Mouse (Mus musculus): ENCODE results near the gene Cwf19l1.
A peak's percentile ranks its signal among the peaks of the same experiment; 100 is the strongest.

The Cwf19l1 gene

DNA sequence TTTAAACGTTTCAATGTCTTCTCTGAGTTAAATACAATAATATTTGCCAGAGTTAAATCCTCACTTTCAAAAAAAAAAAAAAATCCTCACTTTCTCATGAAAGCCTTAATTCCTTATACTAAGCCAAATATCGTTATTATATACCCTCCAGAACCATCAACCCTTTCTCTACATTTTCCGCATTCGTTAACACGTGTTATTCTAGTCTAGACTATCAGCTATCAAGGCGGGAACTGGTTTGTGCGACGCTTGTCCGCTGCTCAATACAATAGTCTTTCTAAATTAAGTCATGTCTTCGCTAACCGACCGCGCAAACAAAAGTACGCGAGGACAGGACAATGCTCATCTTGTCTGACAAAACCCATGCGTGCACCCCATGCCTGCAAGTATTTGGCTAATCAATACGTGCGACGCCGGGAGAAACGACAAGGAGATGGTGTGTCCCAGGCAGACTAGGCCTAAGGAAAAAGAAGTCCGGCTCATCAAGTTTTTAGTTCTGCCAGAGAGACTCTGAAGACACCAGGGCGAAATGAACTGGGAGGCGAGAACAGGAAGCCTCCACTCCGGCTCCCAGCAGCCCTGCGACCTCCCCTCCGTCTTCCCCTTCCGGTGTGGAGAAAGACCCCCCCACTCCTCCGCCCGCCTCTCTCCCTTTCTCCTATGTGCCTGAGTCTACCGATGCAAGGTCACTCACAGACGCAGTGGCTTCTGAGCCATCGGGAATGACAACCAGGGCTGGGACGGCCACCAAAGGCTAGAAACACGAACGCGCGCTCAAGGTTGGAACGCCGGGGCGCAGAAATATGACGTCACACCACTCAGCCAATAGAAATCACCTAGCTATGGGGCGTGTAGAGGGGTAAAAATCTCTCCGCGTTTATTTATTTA lies at the start of gene Cwf19l1:
Gene Cwf19l1, minus strand, starts transcription at position 805 of the 888 bp plus-strand sequence.
- DNase-seq, result peak; percentile 99

DNA sequence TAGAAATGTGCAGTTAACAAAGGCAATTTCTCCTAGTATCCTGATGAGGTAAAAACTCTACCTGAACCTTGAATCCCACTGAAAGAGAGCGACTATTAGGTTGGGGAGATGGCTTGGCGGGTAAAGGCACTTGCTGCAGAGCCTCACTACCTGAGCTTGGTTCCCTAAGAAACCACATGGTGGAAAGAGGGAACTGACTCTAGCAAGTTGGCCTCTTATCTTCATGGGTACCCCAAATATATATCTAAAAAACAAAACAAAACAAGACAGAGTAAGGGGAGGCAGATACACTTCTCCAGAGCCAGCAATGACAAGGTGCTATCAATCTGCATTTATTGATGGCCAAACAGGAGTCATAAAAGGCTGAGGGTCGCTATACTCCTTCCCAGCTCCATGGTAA lies 48.3 kb upstream of the Cwf19l1 start:
- DNase-seq, result peak; percentile 39

DNA sequence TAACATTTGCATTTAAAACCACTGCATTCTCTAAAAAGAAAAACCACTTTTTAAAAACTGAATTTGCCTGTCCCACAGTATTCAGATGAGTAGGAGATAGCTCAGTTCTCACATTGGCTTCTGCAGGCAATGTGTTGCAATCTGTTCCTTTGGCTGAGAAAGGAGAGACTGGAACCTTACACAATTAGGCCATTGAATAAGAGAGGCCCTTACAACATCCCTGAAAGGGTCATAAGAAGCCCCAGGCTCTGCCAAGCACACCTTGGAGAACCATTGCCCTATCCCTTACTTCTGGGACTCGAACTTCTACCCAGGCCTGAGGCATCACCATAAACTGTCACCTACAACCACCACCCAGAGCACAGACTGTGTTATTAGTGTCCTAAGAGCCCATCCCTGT lies 44.8 kb upstream of the Cwf19l1 start:
- peak; percentile 28 for DNase-seq

DNA sequence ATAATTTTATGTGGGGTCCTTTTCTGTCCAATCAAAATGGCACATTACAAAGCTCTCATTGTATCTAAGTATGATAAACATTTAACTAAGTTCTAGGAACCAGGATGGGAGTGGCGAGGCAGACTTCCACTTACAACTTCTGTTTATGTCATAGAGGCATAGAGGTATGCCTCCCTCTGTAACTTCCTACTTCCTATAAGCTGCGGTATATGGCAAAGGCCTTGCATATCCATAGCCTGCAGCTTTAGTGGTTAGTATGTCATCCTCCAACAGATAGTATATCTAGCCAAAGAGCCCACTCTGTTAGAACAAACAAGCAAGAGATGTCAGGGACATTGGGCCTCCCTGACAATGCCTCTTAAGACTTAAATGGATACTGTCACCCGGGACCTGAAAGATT lies 41.1 kb upstream of the Cwf19l1 start:
- peak; percentile 31 for DNase-seq

DNA sequence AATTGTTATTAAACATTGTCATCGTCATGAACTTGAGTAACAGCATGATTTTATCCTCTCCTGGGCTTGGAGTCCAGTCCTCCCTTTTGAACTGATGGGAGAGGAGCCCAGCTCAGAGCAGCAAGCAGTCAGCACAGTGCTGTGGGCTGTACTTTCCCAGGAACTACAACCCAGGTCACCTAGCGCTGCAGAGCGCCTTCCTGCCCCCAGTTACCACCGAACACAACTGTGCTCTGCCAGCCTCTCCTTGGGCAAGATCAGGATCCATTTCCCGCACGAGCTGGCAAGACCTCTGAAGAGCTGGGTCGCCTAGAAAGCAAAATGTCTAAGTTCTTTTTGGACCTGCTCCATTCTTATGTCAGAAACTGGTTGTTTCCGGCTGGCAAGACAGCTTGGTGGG lies 39.2 kb upstream of the Cwf19l1 start:
- DNase-seq, result peak; percentile 69

DNA sequence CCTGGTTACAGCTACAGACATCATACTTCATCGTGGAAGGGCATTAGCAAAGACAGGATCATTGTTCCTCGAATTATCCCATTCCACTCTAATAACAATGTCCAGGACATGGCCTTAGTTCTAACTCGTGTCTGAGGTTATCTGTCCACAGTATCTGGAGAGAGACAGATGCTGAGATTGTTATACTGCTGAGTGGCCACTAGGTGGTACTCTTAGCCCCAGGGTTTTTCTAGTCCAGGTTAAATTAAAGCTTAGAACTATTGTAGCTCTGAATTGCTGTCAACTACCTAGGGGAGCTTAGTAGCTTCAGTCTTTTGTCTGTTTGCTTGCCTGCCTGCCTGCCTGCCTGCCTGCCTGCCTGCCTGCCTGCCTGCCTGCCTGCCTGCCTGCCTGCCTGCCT lies 25.8 kb upstream of the Cwf19l1 start:
- peak; percentile 46 for DNase-seq

DNA sequence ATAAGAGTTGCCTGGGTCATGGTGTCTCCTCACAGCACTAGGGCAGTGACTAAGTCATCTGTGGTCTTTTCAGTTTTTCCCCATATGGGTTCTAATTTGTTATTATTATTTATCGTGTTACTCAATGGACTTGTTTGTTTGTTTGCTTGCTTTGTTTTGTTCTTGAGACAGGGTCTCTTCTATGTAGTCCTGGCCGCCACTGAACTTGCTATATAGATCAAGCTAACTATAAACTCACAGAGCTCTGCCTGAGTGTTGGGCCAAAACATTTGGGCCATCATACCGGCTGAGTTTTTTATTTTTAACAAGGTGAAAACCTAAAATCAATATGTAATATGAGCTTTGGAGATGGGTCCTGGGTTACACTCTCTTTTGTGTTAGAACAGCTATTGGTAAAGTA lies 23.7 kb upstream of the Cwf19l1 start:
- DNase-seq, result peak; percentile 61

DNA sequence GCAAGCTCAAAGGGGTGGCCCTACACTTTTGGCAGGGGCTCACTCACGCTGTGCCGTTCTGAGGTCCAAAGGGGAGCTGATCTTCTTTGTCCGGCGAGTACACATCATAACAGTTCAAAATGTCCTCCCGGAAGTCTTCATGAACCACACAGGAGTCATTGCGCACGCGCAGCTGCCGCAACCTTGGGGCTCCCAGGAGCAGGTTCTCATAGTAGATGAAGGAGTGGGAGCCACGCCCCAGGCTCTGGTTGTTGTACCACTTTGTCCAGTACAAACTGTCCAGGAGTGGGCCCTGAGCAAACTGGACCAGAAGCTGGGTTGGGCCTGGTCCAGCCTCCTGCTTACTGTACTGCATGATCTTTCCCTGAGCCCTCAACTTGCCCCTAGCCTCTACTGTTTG lies 21.3 kb upstream of the Cwf19l1 start:
- DNase-seq, result peak; percentile 88

DNA sequence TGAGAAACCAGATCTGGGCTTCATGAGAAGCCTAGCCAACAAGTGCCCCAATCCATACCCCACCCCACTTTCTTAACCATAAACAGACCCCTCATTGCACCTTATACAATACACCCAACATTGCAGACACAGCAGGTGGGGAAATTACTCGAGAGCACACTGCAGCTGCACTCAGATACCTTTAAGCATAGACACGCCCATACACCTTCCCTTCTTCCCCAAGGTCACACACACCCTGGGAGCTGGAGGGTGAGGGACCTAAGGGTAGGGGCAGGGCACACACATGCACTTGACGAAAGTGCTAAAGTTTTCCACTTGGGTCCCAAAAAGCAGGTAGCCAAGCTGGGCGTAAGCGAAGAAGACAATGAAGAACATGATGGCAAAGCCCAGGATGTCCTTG lies 18.1 kb upstream of the Cwf19l1 start:
- peak; percentile 18 for DNase-seq

DNA sequence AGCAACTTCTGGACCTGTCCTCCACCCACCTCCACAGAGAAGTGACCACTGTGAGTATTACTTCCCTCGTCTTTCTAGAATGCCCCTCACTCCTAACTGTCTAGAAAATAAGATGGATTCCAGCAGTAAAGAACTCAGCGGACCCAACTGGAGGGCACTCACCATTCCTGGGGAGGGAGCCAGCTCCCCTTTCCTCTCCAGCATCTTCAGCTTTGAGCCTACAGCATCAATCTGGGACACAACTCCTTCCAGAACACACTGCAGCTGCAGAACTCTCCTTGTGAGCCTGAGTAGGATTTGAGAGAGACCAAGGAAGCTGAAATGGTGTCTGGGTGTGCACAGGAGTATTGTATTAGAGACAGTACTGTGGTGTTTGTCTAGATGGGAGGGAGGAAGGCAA lies 13.3 kb upstream of the Cwf19l1 start:
- peak; percentile 63 for DNase-seq

DNA sequence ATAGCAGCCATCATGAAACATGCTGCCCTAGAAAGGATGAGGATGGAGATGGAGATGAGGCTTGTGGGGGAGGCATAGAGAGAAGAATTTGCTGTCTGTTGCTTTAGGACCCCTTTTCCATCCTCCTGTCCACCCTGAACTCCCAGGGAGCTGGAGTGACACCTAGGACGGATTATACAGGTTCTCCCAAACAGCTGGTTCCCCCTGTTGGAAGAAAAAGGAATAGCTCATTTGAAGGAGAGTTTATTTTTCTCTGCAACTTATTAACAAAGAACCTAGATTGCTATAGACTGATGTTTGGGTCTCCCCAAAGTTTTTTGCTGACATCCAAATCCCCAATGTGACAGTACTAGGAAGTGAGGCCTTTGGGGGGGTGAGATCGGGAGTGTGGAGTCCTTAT lies 12.7 kb upstream of the Cwf19l1 start:
- DNase-seq, result no peak

DNA sequence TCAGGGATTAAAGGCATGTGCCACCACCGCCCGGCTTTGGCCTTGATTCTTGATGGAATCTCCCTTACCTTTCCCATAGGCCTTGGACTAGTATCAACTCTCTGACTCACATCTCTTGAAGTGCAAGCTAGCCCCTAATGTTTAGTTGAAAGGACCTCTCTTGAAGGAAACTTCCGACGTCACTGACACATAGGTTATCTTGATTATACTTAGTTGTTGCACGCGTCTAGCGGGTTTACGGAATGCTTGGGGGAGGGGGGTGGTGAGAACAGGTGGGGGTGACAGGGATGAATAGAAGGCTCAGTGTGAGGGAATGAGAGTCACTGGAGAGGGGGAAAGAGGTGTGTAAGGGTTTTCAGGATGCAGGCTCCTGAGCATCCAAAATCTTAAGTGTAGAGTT lies 11.3 kb upstream of the Cwf19l1 start:
- peak; percentile 69 for DNase-seq

DNA sequence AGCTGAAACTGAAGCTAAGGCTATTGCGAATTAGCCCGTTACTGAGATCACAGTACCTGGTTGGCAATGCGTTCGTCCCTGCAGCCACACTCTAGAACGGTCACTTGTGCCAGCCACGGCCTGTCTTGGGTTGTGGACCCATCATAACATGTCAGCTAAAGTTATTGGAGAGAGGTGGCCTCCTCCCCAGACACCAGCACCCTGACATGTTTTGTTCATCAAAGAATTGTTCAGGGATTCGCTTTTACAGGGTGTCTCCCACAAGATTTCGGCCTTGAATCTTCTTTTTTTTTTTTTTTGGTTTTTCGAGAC lies 10.8 kb upstream of the Cwf19l1 start:
- DNase-seq, result no peak

DNA sequence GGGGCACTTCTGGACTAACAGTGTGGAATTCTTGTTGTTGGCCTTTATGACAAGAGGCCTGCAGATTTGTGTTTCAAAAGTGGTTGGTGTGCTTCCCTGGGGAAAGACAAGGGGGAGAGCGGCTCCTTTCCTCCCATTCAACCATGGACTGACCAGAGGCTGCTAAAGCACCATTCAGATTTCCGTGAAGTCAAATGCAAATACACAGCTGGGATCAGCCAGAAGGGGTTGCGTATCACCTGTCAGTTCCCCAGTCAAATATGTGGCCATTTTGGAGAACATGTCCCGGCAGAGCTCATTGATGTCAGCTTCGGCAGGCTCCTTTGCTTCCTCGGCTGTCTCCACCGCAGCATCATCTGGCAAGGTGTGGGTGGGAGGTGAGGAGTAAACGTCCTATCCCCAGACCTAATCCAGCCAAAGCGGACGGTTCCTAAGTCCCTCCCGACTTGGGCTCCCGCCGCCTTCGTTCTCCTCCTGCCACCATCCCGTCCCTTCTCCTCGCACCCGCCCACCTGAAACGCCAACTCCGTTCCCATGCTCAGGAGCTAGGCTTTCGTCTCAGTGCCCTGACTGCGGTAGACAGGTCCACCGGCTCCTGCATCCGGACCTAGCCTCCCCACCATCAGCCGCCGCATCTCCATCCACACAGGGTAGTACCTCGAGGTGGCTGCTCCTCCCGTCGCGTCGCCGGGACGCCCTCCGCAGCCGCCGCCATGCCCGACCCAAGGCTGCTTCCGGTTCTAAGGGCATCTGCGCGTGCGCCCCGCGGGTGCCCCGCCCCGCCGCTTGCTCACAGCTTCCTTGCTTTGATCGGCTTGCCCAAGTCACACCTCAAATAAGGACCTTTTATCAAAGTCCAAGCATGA lies 10.3 kb upstream of the Cwf19l1 start, which contains the start of gene Bloc1s2:
Gene Bloc1s2, minus strand, starts transcription at position 745 of the 866 bp plus-strand sequence.
- peak; percentile 99 for DNase-seq

DNA sequence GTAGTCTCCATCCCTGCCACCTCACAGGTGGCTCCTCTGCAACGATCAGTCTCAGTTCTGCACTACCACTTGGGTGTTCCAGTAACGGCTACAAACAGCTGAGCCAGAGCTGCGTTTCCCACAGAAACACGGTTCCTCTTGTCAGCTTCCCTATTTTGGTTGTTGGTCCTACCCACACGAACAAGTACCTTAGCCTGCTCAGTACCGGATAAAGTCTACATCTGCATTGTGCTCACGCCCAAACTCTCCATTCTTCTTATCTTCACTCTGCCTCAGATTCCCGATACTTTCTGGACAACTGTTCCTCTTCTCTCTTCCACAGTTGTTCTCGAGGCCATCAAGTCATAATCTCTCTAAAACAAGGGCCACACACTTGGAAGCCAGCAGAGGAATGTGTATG lies 8.7 kb upstream of the Cwf19l1 start:
- DNase-seq, result peak; percentile 90

DNA sequence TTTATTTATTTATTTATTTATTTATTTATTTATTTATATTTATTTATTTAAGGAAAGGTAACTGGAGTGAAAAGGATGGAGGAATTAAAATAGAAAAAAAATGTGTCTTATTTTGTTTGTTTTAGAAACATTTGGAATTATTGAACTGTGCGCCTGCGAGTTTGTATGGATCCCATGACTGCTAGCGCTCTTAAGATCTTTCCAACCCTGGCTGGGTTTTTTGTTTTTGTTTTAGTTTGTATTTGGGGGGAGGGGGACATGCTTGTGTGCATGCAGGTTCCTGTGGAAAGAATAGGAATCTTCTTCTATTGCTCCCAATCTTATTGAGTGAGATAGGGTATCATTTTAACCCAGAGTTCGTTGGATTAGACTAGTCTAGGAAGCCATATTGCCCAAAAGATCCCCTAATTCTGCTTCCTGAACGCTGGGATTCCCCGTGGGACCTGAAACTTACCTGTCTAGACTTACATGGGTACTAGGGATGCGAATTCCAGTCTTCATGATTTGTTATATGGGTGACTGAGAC lies 347 bp upstream of the Cwf19l1 start:
- DNase-seq, result peak; percentile 71

DNA sequence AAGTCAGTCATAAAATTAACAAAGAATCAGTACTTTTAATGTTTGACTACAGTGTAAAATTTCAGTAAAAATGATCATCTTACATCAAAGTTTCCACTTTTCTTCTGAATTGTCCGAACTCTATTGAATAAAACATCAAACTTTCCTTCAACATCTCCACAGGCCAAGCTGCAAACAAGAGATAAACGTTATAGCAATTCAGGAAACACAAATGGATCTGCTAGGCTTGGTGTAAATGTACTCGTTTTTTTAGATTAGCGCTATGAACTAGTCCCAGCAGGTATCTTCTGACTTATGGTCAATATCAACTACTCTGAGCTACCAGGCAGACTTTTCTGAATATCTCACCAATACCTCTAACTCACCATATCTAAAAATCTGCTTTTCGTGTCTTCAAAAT lies 2.8 kb downstream of the Cwf19l1 start:
- DNase-seq, result no peak

DNA sequence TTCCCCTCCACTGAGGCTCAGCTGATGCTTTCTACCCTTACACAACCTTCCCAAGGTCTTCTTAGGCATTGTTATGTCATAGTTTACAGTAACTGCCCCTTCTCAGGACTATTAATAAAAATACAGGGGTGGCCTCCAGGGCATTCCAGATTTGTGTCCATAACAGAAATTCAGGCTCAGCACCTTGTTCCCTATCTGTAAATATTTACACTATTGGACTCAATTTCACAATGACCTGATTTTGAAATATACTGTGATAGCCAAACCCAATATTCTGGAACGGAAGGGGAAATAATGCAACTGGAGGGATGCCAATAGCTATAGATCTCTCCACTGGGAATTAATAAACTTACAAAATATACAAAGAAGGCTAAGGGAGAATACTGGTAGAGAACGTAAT lies 7.1 kb downstream of the Cwf19l1 start:
- DNase-seq, result no peak

DNA sequence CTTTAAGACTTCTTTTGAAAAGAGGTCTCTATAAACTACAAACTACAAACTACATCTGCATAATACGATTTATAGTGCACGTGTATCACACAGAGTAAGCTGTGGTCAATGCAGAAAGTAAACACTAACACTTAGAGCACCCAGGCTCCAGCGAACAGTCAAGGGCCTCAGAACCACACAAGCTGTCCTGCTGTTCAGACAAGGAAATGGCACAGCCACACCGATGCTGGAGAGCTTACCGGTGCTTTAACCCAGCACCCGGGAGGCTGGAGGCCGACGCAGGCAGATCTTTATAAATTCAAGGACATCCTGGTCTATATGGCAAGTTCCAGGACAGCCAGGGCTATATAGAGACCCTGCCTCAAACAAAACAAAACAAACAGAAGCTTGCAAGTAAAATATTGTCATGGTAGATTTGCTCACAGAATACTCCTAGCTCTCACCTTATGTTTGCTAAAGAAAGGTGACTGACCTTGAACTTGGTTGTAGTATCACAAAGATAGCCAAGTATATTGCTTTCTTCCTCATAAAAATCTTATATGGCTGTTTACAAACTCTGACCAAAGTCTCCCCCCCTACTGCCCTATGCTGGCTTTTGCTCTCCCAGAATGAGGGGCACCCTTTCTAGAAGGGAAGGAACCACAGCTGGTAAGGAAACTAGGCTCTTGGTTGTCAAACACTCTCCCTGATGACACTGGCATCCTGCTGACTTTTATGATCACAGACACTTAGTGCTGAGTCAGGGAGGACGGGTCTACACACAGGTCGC lies 7.8 kb downstream of the Cwf19l1 start:
- no peak for DNase-seq

DNA sequence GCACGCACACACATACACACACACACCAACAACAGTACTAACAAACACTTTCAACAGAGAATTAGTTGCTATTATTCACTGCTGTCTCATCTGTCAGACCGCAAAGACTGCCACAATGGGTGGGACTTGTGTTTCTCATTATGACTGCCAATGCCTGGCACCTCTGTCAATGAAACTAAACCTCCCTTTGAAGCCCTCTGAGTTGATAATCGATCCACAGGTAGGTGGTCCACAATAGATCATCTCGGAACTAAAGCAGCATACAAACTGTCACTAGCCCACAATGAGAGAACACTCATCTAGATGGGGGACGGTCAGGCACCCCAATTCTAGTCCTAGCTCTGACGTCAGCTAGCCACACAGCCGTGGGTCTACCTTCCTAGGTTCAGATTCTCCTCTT lies 14.5 kb downstream of the Cwf19l1 start:
- DNase-seq, result peak; percentile 59

DNA sequence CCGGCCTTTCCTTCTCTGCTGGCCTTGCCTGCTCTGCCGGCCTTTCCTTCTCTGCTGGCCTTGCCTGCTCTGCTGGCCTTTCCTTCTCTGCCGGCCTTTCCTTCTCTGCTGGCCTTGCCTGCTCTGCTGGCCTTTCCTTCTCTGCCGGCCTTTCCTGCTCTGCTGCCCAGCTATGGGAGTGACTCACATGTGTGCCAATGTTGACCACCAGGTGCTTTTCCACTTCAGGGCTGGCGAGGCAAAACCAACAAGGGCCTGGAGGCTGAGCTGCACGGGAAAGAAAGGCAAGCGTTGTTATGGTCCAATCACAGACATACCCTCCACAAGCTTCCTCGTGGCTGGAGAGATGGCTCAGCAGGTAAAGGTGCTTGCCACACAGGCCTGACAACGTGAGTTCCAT lies 15.0 kb downstream of the Cwf19l1 start:
- DNase-seq, result peak; percentile 46

DNA sequence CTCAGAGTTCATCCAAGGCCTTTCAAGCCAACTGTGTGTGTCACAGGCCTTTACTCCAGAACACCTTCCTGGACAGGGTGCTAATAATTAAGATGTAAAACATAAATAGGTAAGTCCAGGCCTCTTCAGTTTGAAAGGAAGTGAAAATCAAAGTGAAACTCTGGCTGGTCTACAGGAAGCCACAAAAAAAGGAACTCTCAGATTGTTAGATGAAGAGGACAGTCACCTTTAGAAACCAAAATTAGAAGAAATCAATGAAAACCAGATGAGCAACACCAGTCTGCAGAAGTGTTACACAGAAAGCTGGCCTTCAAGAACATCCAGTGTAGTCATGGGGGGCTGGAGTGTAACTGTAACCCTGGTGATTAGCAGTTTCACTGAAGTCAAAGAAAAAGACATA lies 17.9 kb downstream of the Cwf19l1 start:
- DNase-seq, result peak; percentile 45

DNA sequence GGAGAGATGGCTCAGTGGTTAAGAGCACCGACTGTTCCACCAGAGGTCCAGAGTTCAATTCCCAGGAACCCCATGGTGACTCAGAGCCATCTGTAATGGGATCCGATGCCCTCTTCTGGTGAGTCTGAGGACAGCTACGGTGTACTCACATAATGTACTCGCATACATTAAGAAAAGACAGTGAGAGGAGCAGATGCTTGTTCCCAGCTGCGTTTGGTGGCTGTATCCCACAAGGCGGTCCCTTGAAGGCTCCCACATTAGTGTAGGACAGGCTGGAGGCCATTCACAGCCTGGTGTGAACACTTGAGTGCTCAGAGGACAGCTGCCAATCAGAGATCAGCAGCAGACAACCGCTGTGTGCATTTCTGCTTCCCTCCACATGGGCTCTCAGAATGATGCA lies 24.0 kb downstream of the Cwf19l1 start:
- peak; percentile 59 for DNase-seq
